Mouse (Mus musculus): ENCODE results near the gene Cpn1. TPM values are rescaled to one million over a fixed set of nuclear protein-coding genes. Genes with fewer than 3 reads are reported as not detected.

The Cpn1 gene
- total and polyA plus RNA-seq, 3 experiments = 0.27 to 0.33 TPM; not detected in 1

DNA sequence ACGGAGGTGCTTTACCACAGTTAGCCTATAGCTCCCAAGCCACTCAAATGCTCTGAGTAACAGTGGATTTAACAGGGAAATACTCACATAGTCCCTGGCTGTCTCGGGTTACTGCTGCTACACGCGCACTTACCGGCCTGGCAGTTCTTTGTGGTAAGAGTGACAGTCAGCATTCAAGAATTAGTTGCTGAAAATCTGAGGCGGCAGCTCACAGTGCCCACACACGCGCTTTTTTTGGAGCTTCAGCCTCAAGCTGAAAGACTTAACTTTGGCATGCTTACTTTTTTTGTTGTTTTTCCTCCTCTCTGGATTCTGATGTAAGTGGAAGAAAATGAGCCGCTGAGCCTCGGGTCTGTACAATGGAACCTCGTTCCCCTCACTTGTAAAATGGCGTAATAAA is 20.8 kb upstream of the Cpn1 start:
- Histone ChIP-seq H3K27me3 (ENCODE audit: control insufficient read depth in 1 of 2, insufficient read depth in 2 of 2, low read length in 2 of 2) (peaks cover 3 to 6% of the 10 kb centered on the region in 2 experiments), H3K27ac (ENCODE audit: control insufficient read depth, low read depth, low read length) (no peak overlapping the region), H3K4me3 (ENCODE audit: control insufficient read depth in 1 of 2, insufficient read depth in 1 of 2, low read depth in 2 of 2, low read length in 2 of 2) (no peak overlapping the region), H3K9me3 (replicated peaks; ENCODE audit: insufficient read depth, low read length) (no peaks in the 10 kb centered on the region), H3K79me2 (ENCODE audit: control insufficient read depth, insufficient read depth, low read length, poor library complexity) (no peaks in the 10 kb centered on the region), H3K4me1 (ENCODE audit: control insufficient read depth in 1 of 2, insufficient read depth in 2 of 2, low read length in 2 of 2) (no peaks in the 10 kb centered on the region), H3K36me3 (ENCODE audit: control insufficient read depth in 1 of 2, insufficient read depth in 2 of 2, low read length in 2 of 2) (no peaks in the 10 kb centered on the region), H3K9ac (ENCODE audit: control insufficient read depth, low read depth, low read length, poor library complexity, severe bottlenecking) (no peak overlapping the region)
- DNase-seq (ENCODE audit: low read depth, low spot score) = no peak
- TF ChIP-seq POLR2AphosphoS2 (IDR thresholded peaks at IDR 0.05; ENCODE audit: low read length) = no peak
- no peak for TF ChIP-seq NELFE (IDR thresholded peaks at IDR 0.05; ENCODE audit: low read depth, low read length)
- no peak for TF ChIP-seq E2F4 (IDR thresholded peaks at IDR 0.05; ENCODE audit: borderline replicate concordance, low read depth, low read length)
- no peak for TF ChIP-seq BHLHE40 (IDR thresholded peaks at IDR 0.05; ENCODE audit: borderline replicate concordance, low read depth, low read length)
- no peak for TF ChIP-seq SMC3 (IDR thresholded peaks at IDR 0.05; ENCODE audit: low read depth, low read length)

DNA sequence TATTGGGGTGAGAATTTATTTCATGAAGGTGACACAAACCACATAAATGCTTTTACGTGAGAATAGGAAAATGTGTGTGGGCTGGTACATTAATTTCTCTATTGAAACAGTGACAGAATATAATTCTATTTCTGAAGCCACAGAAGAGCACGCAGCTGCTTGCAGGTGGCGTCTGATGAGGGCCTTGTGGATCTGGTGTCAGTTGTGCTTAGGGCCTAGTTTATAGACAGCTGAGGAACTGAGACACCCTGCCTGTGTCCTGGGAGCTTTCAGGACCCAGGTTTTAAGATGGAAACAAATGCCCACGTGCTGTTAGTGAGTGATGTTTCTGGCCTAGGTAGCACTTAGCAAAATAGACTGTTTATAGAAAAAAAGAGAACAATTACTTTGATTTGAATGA is 18.7 kb upstream of the Cpn1 start:
- Histone ChIP-seq H3K27ac (ENCODE audit: control insufficient read depth, low read depth, low read length) (no peak overlapping the region), H3K27me3 (ENCODE audit: control insufficient read depth in 1 of 2, insufficient read depth in 2 of 2, low read length in 2 of 2) (peaks cover 13 to 16% of the 10 kb centered on the region in 2 experiments), H3K4me1 (ENCODE audit: control insufficient read depth in 1 of 2, insufficient read depth in 2 of 2, low read length in 2 of 2) (no peaks in the 10 kb centered on the region), H3K9ac (ENCODE audit: control insufficient read depth, low read depth, low read length, poor library complexity, severe bottlenecking) (no peak overlapping the region), H3K79me2 (ENCODE audit: control insufficient read depth, insufficient read depth, low read length, poor library complexity) (no peaks in the 10 kb centered on the region), H3K9me3 (replicated peaks; ENCODE audit: insufficient read depth, low read length) (no peaks in the 10 kb centered on the region), H3K4me3 (ENCODE audit: control insufficient read depth in 1 of 2, insufficient read depth in 1 of 2, low read depth in 2 of 2, low read length in 2 of 2) (no peak overlapping the region), H3K36me3 (ENCODE audit: control insufficient read depth in 1 of 2, insufficient read depth in 2 of 2, low read length in 2 of 2) (no peaks in the 10 kb centered on the region)
- TF ChIP-seq MYC (IDR thresholded peaks at IDR 0.05; ENCODE audit: low read depth, low read length) (no peak), ELF1 (IDR thresholded peaks at IDR 0.05; ENCODE audit: low read depth, low read length) (no peak), SMC3 (IDR thresholded peaks at IDR 0.05; ENCODE audit: low read depth, low read length) (no peak)
- no peak for DNase-seq (ENCODE audit: low read depth, low spot score)

DNA sequence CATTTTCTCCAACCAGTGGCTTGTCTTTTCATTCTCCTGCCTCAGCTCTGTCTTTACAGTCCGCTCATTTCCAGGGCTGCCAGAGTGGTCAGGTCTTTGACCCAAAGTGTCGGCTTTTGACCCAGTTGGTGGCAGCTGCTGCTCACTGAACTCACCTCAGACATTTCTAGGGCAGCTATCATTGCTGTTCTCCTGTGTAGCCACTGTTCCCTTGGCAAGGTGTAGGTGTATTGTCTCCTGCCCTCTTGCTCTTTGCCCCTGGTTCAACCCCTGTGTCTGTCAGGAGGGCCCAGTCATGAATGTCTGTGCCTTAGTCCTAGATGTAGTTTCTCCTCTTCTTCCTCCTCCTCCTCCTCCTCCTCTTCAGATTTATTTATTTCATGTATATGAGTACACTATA is 17.9 kb upstream of the Cpn1 start:
- TF ChIP-seq POLR2AphosphoS5 (IDR thresholded peaks at IDR 0.05; ENCODE audit: borderline replicate concordance, low read depth, low read length) (no peak), POLR2AphosphoS2 (IDR thresholded peaks at IDR 0.05; ENCODE audit: low read length) (no peak), MYC (IDR thresholded peaks at IDR 0.05; ENCODE audit: low read depth, low read length) (no peak), CHD1 (IDR thresholded peaks at IDR 0.05; ENCODE audit: low read depth, low read length) (no peak), GABPA (IDR thresholded peaks at IDR 0.05; ENCODE audit: low read depth, low read length) (no peak), TCF12 (IDR thresholded peaks at IDR 0.05; ENCODE audit: low read depth, low read length) (no peak), HCFC1 (IDR thresholded peaks at IDR 0.05; ENCODE audit: low read depth, low read length) (no peak), SIN3A (IDR thresholded peaks at IDR 0.05; ENCODE audit: low read length) (no peak), USF2 (IDR thresholded peaks at IDR 0.05; ENCODE audit: borderline replicate concordance in 1 of 2, insufficient read depth in 1 of 2, low read depth in 1 of 2, low read length in 2 of 2) (no peak), TAL1 (IDR thresholded peaks at IDR 0.05; ENCODE audit: low read length) (no peak), JUND (IDR thresholded peaks at IDR 0.05; ENCODE audit: low read depth, low read length) (no peak), RCOR1 (IDR thresholded peaks at IDR 0.05; ENCODE audit: low read depth, low read length) (no peak), EP300 (IDR thresholded peaks at IDR 0.05; ENCODE audit: low read depth in 1 of 2, low read length in 2 of 2) (no peak), E2F4 (IDR thresholded peaks at IDR 0.05; ENCODE audit: borderline replicate concordance, low read depth, low read length) (no peak), RAD21 (IDR thresholded peaks at IDR 0.05; ENCODE audit: low read depth, low read length) (no peak), ELF1 (IDR thresholded peaks at IDR 0.05; ENCODE audit: low read depth, low read length) (no peak)
- peaks cover 16 to 20% of the 10 kb centered on the region in 2 experiments for H3K27me3 ChIP-seq (ENCODE audit: control insufficient read depth in 1 of 2, insufficient read depth in 2 of 2, low read length in 2 of 2)
- no peak overlapping the region for H3K27ac ChIP-seq (ENCODE audit: control insufficient read depth, low read depth, low read length)
- no peaks in the 10 kb centered on the region for H3K36me3 ChIP-seq (ENCODE audit: control insufficient read depth in 1 of 2, insufficient read depth in 2 of 2, low read length in 2 of 2)
- DNase-seq (ENCODE audit: low read depth, low spot score) = no peak
- H3K9me3 ChIP-seq (replicated peaks; ENCODE audit: insufficient read depth, low read length) = no peaks in the 10 kb centered on the region
- H3K79me2 ChIP-seq (ENCODE audit: control insufficient read depth, insufficient read depth, low read length, poor library complexity) = no peaks in the 10 kb centered on the region
- H3K4me3 ChIP-seq (ENCODE audit: control insufficient read depth in 1 of 2, insufficient read depth in 1 of 2, low read depth in 2 of 2, low read length in 2 of 2) = no peak overlapping the region
- no peaks in the 10 kb centered on the region for H3K4me1 ChIP-seq (ENCODE audit: control insufficient read depth in 1 of 2, insufficient read depth in 2 of 2, low read length in 2 of 2)
- H3K9ac ChIP-seq (ENCODE audit: control insufficient read depth, low read depth, low read length, poor library complexity, severe bottlenecking) = no peak overlapping the region

Data from MEL (cell line).